Mouse (Mus musculus) spleen, adult 12 weeks (tissue): Measurements from ENCODE around the gene Rfx7.
A peak's percentile ranks its signal among the peaks of the same experiment; 100 is the strongest.
"Not testable (repeated sequence)": the region's sequence is repeated elsewhere in the genome, so short reads cannot be mapped to it uniquely, and the experiment has no call there.

Experiments used
- DNase-seq: peaks from one replicate; pipeline ENCODE4 v3.0.0; 2022; ENCODE audit warnings: low spot score

The Rfx7 gene

DNA sequence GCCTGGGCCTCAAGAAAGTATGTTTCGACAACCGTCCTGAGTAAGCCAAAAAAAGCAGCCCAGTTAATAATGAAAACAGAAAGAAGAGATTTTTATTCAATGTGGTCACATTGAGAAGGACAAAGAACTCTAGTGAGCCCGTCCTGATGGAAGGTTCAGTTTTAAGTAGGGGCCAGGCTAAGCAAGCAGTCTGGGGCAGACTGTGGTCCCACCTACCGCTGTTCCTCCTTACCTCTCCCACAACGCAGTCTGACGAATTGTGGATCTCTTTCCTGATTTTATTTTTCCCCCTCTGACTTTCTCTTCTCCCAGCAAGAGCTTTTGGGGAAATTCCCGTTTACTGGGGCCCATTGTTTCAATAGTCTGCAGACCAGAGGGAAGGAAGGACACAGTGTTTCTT is 108.6 kb downstream of the Rfx7 start:
- no peak for DNase-seq

DNA sequence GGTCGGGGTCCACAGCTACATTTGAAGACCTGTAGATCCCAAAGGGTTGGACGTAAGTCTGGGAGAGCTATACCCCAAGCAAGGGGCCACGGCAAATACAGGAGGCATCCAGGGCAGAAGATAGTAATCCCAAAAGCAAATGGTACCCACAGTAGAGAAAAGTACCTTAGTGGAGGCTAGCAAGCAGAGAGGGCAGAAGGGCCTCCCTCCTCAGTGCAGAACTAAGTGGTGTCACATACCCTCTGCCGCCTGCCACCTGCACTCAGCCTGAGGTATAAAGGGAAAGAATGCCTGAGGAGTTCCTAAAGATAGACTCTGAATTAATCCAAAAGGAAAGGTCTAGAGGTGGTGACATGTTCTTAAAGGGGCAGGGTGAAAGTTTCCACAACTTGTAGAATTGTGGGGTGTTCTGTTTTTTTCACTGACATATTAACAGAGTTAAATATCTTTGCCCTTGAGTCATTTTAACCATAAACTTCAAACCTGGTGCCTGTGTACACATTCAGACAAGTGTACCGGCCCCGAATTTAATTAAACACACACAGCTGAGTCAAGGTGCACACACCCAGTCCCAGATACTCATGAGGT is 109.1 kb downstream of the Rfx7 start:
- DNase-seq = no peak

GRCm38 (mm10) chr9:72642756-72643447 is 110.9 kb downstream of the Rfx7 start:
- not testable (repeated sequence) for DNase-seq

DNA sequence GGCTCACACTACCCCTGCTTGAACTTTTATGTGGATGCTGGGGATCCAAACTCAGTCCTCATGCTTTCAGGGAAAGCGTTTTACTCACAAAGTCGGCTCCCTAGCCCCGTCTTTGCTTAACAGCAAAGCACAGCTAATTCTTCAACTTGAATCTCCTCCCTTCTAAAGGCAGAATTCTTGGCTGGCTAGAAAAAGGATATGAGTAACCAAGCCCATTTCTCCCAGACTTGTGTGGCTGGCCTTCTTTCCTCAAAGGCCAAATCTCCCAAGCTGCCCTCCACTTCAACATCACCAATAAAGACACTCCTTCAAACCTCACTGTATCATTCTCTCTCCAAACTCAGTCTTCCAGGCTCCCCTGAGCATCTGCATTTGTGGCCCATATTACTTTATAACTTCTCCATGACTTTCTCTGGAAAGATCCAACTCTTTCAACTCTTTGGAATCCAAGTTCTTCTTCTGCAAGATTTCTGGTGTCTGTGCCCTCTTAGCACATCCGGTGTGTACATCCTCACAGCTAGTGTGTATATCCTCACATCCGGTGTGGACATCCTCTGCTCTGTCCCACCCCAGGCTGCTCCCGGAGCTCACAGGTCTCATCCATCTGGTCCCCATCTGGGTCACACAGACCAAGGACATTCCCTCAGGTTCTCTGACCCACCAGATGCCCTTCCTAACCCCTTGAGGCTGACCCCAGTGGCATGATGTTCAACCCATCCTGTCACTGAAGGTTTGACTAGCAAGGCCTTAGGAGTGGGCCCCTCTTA is 111.8 kb downstream of the Rfx7 start:
- DNase-seq = no peak

DNA sequence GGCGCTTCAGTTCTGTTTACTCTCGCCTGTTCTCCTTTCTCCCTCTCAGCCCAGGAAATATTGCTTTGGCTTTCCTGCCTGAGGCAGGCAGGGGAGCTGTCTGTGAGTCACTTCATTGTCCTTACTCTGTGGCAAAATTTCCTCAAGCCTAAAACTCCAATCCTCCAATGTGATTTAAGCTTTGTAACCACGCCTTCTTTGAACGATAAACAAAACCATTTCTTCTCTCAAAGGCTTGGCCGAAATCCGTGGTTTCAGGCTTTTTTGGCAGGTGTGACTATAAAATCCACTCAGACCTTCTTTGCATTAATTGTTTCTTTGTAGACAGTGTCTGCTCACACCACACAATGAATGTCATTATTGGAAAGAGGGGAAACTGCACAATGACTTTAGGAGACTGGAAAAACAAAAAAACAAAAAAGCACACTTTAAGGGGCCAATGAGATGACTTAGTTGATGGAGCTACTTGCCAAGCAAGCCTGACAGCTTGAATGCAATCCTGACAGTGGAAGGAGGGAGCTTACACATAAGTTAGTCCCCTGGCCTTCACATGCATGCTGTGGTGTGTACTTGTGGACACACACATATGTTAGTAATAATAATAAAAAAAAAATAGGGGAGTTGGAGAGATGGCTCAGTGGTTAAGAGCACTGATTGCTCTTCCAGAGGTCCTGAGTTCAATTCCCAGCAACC is 112.5 kb downstream of the Rfx7 start:
- DNase-seq = no peak

- no peak for DNase-seq
Observed at GRCm38 (mm10) chr9:72649781-72650180, 117.7 kb downstream of the Rfx7 start.

DNA sequence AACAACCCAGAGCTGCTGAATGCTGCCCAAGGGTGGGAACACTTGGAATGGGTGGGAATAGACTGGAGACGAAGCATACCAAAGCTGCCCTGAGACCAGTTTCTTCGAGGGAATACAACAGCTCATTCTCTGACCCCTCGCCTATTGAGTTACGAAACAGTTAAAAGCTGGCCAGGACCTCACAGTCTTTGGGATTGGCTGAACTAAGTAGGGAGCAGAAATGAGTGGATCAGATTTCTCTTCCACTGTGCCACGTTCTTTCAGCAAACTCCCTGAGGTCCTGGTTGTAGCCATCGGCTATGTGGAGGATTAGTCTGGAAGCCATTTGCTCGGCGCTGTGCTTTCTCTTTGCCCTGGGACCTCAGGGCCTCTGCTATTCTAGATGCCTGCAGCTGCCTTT is 120.9 kb downstream of the Rfx7 start:
- DNase-seq = no peak

DNA sequence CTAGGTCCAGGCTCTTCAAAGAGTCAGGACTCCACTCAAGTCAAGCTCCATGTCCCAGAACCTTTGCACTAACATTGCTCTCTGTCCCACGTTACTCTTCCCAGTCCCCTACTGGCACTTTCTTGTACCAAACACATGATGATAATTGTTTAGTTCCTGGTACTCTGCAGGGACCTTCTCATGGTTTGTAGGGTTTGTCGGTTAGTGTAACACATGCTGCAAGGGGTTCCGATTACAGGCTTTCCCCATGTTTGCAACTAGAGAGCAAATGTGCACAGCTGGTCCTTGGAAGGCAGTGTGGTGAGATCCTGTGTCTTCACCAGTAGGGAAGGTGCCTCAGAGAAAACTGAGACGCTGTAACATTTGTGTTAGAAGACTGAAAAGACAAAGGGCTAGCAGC is 121.5 kb downstream of the Rfx7 start:
- DNase-seq = no peak

DNA sequence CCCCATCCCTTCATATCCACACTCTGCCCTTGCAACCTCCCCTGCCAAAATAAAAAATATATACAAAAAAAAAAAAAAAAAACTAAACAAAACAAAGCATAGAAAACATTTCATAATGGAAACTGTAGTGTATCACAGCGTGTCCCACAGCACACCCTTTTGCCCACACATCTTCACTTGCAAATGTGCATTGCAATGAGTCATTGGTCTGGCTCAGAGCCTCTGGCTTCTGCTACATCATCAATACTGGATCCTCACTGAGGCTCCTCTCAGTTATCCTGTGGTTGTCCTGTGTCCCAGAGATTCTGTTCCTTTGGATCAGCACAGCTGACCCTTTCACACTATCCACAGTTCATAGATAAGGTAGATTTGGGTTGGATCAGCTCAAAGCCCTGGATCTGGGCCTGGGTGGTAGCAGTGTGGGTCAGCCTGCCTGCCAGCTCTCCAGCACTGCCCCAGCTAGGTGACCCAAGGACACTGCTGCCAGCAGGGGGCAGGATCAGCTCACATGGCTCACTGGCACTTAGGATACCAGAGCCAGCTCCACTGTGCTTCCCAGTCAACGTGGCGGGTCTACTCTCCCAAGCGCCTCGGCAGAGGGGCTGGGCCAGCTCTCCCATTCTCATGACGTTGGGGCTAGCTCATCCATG is 122.7 kb downstream of the Rfx7 start:
- DNase-seq = peak; percentile 27

GRCm38 (mm10) chr9:72655602-72656001 is 123.6 kb downstream of the Rfx7 start:
- no peak for DNase-seq

DNA sequence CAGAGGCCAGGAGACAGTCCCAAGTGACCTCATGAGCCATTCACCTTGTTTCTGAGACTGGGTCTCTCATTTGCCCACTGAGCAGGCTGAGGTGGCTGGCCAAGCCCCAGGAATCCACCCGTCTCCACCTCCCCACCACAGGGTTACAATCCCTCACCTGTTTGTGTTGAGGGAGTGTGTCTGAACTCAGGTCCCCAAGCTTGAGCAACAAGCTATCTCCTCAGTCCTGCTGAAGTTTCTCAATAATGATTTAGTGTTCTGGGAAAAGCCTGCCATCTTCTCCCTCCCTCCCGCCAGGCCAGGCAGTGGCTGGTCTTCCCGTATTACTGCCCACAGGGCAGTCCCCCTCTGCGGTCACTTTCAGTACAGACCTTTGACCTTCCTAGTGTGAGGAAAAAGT is 124.5 kb downstream of the Rfx7 start:
- DNase-seq = no peak

GRCm38 (mm10) chr9:72656940-72657339 is 124.9 kb downstream of the Rfx7 start:
- no peak for DNase-seq

DNA sequence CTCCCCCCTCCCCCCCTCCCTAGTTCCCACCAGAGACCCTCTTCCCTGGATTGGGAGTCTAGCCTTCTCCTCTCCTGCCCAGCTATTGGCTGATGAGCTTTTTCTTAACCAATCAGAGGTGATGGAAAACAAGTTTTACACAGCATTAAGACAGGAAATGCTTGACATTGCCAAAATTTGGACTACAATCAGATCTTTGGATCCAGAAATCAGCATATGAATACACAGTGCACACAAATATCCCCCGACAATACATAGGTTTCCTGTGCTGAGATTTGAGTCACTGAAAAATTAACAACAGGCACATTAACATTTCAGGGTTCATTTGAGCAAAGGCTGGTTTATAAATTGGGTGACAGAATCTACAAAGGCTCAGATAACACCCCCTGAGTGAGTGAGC is 125.7 kb downstream of the Rfx7 start:
- DNase-seq = no peak

DNA sequence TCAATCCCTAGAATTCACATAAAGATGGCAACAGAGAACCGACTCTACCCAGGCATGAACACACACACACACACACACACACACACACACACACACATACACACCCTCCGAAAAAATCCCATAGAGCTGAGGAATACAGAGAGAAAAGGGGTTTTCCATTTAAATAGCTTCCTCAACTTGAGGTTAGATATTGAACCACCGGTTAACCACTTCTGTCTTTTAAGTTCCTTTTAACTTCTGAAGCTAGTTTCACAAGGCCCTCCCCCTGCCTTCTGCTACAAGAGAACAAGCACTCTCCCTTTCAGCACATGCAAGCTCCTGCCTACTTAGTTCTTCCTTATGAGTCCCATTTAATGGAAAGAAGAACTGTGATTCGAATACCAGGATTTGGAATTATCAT is 128.1 kb downstream of the Rfx7 start:
- DNase-seq = peak; percentile 8

GRCm38 (mm10) chr9:72660911-72661310 is 128.9 kb downstream of the Rfx7 start:
- DNase-seq = no peak

GRCm38 (mm10) chr9:72661561-72661894 is 129.5 kb downstream of the Rfx7 start:
- no peak for DNase-seq

- peak; percentile 75 for DNase-seq
Observed at GRCm38 (mm10) chr9:72661895-72662661, 130.0 kb downstream of the Rfx7 start, which contains the start of gene Nedd4. Nedd4 (plus strand) TSS chr9:72662346.

GRCm38 (mm10) chr9:72662691-72663533 is 130.9 kb downstream of the Rfx7 start:
- peak; percentile 14 for DNase-seq

DNA sequence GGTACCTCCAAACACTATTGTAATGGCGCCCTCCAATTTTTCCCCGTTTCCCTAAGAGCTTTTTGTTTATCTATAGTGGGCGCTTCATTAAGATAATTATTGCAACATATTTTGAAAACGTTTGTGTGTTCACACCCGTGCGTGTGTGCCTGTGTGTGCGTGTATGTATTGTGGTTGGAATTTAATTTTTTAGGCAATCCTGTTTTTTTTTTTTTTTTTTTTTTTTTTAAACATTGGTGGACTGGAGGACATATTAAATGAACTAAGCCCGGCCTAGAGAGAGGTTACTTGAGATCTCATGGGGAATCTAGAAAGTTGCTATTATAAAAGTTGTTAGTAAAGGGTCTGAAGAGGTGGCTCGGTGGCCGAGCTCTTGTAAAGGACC is 131.5 kb downstream of the Rfx7 start:
- no peak for DNase-seq
